Mouse (Mus musculus): ENCODE measurements around the gene March1. TPM values are rescaled to one million over a fixed set of nuclear protein-coding genes. Genes with fewer than 3 reads are reported as not detected.
A peak's percentile ranks its signal among the peaks of the same experiment; 100 is the strongest.

Gene March1
- total RNA-seq (2021) = under 1 TPM; 0.15 to 0.39 TPM
- long read RNA-seq, experiment 1 = 0 reads
- long read RNA-seq, experiment 2 = 0 reads

- peak in 1 of 2 experiments; percentile 4 for DNase-seq
- intact Hi-C loops (cut with DNase I) = no loop called here
Observed at GRCm38 (mm10) chr8:65617871-65618751, at the start of gene March1. March1 (plus strand) TSS chr8:65617900.

GRCm38 (mm10) chr8:65586909-65587308 lies 30.8 kb upstream of the March1 start:
- DNase-seq = no peak
- intact Hi-C loops (cut with DNase I) = no loop called here

- intact Hi-C loops (cut with DNase I) = no loop called here
- no peak for DNase-seq
Observed at GRCm38 (mm10) chr8:65603241-65603640, 14.5 kb upstream of the March1 start.

GRCm38 (mm10) chr8:65609509-65609908 lies 8.2 kb upstream of the March1 start:
- intact Hi-C loops (cut with DNase I) = no loop called here
- no peak for DNase-seq

- intact Hi-C loops (cut with DNase I) = no loop called here
Observed at GRCm38 (mm10) chr8:65618966-65619365, 1.3 kb downstream of the March1 start.

GRCm38 (mm10) chr8:65644931-65645330 lies 27.2 kb downstream of the March1 start:
- intact Hi-C loops (cut with DNase I) = no loop called here
- DNase-seq = no peak

More at GRCm38 (mm10) chr8:65618966-65619365, 1.3 kb downstream of the March1 start:
- no peak for DNase-seq

GRCm38 (mm10) chr8:65645502-65645901 lies 27.8 kb downstream of the March1 start:
- intact Hi-C loops (cut with DNase I) = no loop called here
- DNase-seq = no peak

GRCm38 (mm10) chr8:65645945-65646344 lies 28.2 kb downstream of the March1 start:
- no peak for DNase-seq
- intact Hi-C loops (cut with DNase I) = no loop called here

- intact Hi-C loops (cut with DNase I) = no loop called here
- no peak for DNase-seq
Observed at GRCm38 (mm10) chr8:65655924-65656323, 38.2 kb downstream of the March1 start.

GRCm38 (mm10) chr8:65661885-65662284 lies 44.2 kb downstream of the March1 start:
- DNase-seq = no peak
- intact Hi-C loops (cut with DNase I) = no loop called here

- DNase-seq = no peak
- intact Hi-C loops (cut with DNase I) = no loop called here
Observed at GRCm38 (mm10) chr8:65665786-65666185, 48.1 kb downstream of the March1 start.

GRCm38 (mm10) chr8:65743066-65743465 lies 125.4 kb downstream of the March1 start:
- no peak for DNase-seq
- intact Hi-C loops (cut with DNase I) = no loop called here

- intact Hi-C loops (cut with DNase I) = no loop called here
- DNase-seq = no peak
Observed at GRCm38 (mm10) chr8:65775815-65776214, 158.1 kb downstream of the March1 start.

- intact Hi-C loops (cut with DNase I) = no loop called here
- DNase-seq = no peak
Observed at GRCm38 (mm10) chr8:65781156-65781555, 163.5 kb downstream of the March1 start.

GRCm38 (mm10) chr8:65812971-65813370 lies 195.3 kb downstream of the March1 start:
- intact Hi-C loops (cut with DNase I) = no loop called here
- no peak for DNase-seq

- intact Hi-C loops (cut with DNase I) = no loop called here
- DNase-seq = no peak
Observed at GRCm38 (mm10) chr8:65922294-65923019, 304.8 kb downstream of the March1 start.

- DNase-seq = no peak
- intact Hi-C loops (cut with DNase I) = no loop called here
Observed at GRCm38 (mm10) chr8:65956948-65957347, 339.2 kb downstream of the March1 start.

GRCm38 (mm10) chr8:65957492-65957891 lies 339.8 kb downstream of the March1 start:
- intact Hi-C loops (cut with DNase I) = no loop called here
- no peak for DNase-seq

GRCm38 (mm10) chr8:65966502-65967222 lies 349.0 kb downstream of the March1 start:
- intact Hi-C loops (cut with DNase I) = no loop called here
- no peak for DNase-seq

- intact Hi-C loops (cut with DNase I) = no loop called here
- no peak for DNase-seq
Observed at GRCm38 (mm10) chr8:65967223-65967778, 349.6 kb downstream of the March1 start.

GRCm38 (mm10) chr8:65976905-65977304 lies 359.2 kb downstream of the March1 start:
- DNase-seq = no peak
- intact Hi-C loops (cut with DNase I) = no loop called here

Measured in gastrocnemius, postnatal 36 days (tissue).